Mouse (Mus musculus) splenic B cell, adult 2 months (primary cell): ENCODE results near the gene Hoxd3.
A peak's percentile ranks its signal among the peaks of the same experiment; 100 is the strongest.

Experiments
- DNase-seq: peaks from one replicate; pipeline ENCODE4 v3.0.0-alpha.2; 2011; ENCODE audit warnings: low read depth, low spot score
- H3K27me3 ChIP-seq: 2 replicates; pipeline ENCODE4 v1.6.1; 2012; ENCODE audit warnings: mild to moderate bottlenecking, low read length, moderate library complexity, mixed read lengths; ENCODE audit not compliant: control insufficient read depth, poor library complexity, insufficient read depth, severe bottlenecking
- H3K36me3 ChIP-seq: 2 replicates; pipeline ENCODE4 v1.6.1; 2012; ENCODE audit warnings: mild to moderate bottlenecking, low read length, moderate library complexity, mixed read lengths; ENCODE audit not compliant: control insufficient read depth, poor library complexity, insufficient read depth, severe bottlenecking

Hoxd3 gene

DNA sequence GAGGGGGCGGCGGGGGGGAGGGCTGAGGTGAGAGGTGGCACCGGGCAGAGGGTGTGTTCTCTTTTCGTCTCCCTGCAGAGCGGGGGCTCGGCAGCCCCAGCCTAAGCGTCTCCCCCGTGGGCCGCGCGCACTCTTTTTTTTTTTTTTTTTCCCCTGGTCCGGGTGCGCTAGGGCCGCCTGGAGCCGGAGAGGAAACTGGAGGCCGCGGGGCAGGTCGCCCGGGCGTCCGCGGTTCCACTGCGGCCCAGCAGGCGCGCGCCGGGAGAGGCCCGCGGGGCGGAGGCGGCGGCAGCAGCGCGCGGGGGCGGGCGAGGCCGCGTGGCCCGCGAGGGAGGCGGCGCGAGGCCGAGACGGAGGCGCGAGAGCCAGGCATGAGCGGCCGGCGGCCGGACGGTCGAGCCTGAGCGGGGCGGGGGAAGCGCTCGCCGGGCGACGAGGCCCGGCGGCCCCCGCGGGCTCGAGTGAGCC lies 6.7 kb upstream of the Hoxd3 start:
- DNase-seq = no peak
- Histone ChIP-seq H3K27me3 (peaks cover 3% of the 10 kb centered on the region), H3K36me3 (no peaks in the 10 kb centered on the region)

- DNase-seq = no peak
- no peaks in the 10 kb centered on the region for H3K36me3 ChIP-seq
- H3K27me3 ChIP-seq = peaks cover 3% of the 10 kb centered on the region
These were observed 6.1 kb upstream of the Hoxd3 start for GRCm38 (mm10) chr2:74705467-74706089.

GRCm38 (mm10) chr2:74706393-74706960 lies 5.2 kb upstream of the Hoxd3 start:
- no peak for DNase-seq
- Histone ChIP-seq H3K36me3 (no peaks in the 10 kb centered on the region), H3K27me3 (peaks cover 3% of the 10 kb centered on the region)

GRCm38 (mm10) chr2:74707599-74707998 lies 4.1 kb upstream of the Hoxd3 start:
- H3K36me3 ChIP-seq = no peaks in the 10 kb centered on the region
- no peak for DNase-seq

DNA sequence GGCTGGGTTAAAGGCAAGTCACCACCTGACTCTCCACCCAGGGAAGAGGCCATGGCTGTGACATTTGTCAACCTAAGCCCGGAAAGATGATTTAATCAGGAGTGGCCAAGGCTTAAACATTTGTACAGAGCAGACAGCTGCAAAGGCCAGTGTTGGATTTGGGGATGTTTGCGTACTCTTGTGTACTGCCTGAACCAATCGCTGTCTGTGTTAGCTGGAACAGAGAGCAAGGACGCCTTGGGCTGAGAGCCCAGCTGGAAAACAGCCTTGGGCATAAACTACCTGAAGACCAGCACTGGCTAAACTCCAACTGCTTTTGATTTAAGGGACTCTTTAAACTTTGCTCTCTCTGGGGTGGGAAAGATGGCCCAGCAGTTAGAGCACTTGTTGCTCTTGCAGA lies 3.1 kb upstream of the Hoxd3 start:
- Histone ChIP-seq H3K36me3 (no peaks in the 10 kb centered on the region), H3K27me3 (peaks cover 3% of the 10 kb centered on the region)
- DNase-seq = no peak

More at GRCm38 (mm10) chr2:74707599-74707998, 4.1 kb upstream of the Hoxd3 start:
- H3K27me3 ChIP-seq = peaks cover 3% of the 10 kb centered on the region

DNA sequence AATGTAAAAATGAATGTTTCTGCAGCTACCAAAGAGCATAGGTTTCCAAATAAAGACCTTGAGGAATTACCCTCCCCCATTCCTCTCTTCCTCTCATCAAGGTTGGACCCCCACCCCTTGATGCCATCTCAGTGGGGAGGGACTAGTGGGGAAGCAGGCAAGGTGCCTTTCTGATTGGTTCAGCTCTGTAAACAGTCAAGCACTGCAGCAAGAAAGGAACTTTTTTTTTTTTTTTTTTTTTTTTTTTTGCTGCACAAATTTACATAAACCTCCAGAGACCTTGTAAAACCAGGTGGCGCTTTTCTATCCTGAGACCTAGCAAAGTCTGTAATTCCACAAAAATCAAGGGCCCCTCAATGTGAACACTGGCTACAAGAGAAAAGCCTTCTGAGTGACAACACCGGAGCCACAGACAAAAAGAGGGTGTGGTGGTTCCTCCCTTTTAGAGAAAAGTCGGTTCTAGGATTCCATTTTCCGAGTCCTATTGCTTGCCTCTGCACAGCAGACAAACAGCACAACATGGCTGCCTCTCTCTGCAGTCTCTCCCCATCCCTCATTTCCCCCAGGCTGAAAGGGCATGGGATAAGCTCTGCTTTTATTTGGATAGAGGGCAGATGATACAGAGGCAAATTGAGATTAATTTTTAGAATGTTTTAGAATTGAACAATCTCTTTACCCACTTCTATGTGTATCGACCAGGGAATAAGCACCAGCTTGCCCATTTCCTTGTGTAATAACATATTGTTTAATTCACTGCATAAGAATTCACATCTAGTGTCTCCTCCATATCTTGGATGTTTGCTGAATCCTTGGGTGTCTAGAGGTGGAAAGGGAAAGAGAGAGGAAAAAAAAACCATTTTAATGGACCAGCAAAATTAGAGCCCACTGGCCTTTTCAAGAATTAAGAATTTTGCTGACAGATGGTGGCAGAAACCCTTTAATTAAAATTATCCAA lies 2.0 kb upstream of the Hoxd3 start:
- DNase-seq = no peak
- H3K36me3 ChIP-seq = no peaks in the 10 kb centered on the region
- H3K27me3 ChIP-seq = peaks cover 3% of the 10 kb centered on the region

- Histone ChIP-seq H3K27me3 (no peaks in the 10 kb centered on the region), H3K36me3 (no peaks in the 10 kb centered on the region)
- DNase-seq = no peak
These were observed 691 bp upstream of the Hoxd3 start for GRCm38 (mm10) chr2:74710929-74711543.

DNA sequence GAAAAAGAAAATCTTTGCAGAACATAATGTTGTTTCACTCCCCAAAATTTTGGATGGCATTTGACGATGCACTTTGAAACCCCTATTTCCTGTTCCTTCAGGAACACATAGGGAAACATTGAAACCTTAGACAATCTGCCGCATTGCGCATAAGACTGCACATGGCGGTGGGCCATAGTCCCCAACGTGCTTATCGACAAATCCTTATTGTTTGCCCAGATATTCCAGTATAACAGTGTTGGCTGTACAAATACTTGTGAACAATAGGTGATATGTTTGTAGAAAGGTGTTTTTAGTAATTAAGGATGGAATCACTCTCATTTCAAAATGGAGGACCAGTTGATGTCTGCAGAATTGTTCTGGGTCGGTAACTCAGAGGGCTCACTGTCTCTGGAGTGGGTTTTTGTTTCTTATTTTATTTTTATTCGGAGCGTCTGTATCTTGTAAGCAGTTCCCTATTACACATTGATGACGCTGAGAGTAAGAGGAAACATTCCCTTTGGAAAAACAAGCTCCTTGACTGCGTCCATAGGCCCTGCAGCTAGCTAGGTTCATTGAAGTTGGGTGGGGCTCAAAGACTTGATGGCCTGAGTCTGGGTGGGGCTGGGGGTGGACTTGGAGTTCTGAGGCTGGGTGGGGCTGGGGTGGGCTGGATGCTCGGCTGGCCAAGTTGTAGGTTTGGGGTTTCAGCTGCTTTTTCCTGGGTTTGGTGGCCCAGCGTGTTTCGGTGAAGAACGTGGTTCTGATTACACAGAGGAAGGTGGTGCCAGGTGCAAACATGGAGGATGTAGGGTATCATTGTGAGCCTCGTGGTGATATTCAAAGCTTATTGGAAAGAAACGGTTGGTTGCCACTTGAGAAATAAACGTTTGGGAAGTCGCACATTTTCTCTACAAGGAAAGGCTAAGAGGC lies 1.8 kb downstream of the Hoxd3 start:
- no peaks in the 10 kb centered on the region for H3K36me3 ChIP-seq
- no peaks in the 10 kb centered on the region for H3K27me3 ChIP-seq
- DNase-seq = no peak

GRCm38 (mm10) chr2:74714156-74714789 lies 2.5 kb downstream of the Hoxd3 start:
- Histone ChIP-seq H3K36me3 (no peaks in the 10 kb centered on the region), H3K27me3 (no peaks in the 10 kb centered on the region)
- no peak for DNase-seq

DNA sequence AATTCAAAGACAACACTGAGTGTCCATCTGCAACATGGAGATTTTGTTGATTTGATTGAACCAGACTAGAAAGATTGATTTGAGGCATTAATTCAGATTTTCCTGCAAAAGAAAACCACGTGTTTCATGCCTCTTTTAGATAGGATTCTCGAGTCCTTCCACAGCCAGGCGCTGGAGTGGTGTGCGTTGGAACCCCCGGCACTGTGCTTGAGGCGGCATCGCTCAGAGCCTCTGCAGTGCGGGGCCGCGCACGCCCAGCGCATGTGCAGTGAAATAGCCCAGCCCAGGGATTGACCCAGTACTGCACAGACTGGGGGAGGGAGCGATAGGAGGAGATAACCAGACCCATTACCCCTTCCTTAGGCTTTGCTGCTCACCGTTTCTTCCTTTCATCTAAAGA lies 3.2 kb downstream of the Hoxd3 start:
- no peaks in the 10 kb centered on the region for H3K27me3 ChIP-seq
- DNase-seq = no peak

DNA sequence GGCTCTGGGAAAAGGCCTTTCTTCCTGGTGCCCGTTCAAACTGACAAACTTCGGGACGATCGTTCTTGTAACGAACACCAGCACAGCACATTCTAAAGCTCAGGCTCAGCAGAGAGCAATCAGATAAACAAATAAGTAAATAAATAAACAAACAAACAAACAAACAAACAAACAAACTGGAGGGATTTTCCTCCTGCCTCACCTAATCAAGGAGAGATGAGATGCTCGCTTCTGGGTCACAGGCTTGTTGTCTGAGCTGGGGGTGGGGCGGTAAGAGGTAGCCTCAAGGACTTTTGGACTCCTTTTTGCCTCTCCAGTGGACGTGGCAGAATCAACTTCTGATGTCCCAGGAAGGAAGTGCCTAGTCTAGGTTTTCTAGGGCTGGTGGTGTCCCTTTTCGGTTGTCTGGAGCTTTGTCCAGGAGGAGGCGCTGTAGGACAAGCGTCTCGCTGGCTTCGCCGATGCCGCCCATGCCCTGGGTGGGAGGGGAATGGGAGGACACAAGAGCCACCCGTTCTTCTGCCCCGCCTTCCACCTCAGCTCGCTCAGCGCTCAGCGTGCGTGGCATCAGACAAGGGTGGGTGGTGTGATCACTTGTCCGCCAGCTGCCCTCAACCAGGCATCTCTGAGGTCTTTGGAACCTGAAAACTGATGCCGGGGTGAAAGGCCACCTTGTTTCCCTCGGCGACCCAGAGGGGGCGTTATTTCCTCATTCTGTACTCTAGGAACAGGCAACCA lies 3.9 kb downstream of the Hoxd3 start:
- no peaks in the 10 kb centered on the region for H3K27me3 ChIP-seq
- peak; percentile 52 for DNase-seq
- no peaks in the 10 kb centered on the region for H3K36me3 ChIP-seq

More for the DNA sequence above, 3.2 kb downstream of the Hoxd3 start:
- H3K36me3 ChIP-seq = no peaks in the 10 kb centered on the region

DNA sequence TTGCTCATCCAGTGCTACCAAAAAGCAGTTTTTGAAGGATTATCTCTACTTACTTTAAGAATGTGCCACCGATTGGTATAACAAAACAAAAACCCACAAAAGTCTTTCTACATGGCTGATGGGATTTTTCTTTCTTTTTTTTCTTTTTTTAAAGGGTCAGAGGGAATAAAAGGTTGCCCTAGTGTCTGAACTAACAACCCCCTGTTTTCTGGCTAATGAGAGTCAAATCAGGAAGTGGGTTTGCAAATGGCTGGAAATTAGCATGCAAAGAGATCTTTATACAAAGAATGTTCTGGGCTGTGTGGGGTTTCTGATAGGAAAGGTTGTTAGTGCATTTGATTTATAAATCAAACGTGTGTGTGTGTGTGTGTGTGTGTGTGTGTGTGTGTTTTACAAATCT lies 8.7 kb downstream of the Hoxd3 start:
- Histone ChIP-seq H3K36me3 (no peaks in the 10 kb centered on the region), H3K27me3 (no peaks in the 10 kb centered on the region)
- no peak for DNase-seq

- no peak for DNase-seq
- H3K27me3 ChIP-seq = no peaks in the 10 kb centered on the region
- no peaks in the 10 kb centered on the region for H3K36me3 ChIP-seq
These were observed 9.3 kb downstream of the Hoxd3 start for GRCm38 (mm10) chr2:74720955-74721491.
